Mouse (Mus musculus): Measurements from ENCODE around the gene 4933402D24Rik. TPM values are rescaled to one million over a fixed set of nuclear protein-coding genes. Genes with fewer than 3 reads are reported as not detected.
A peak's percentile ranks its signal among the peaks of the same experiment; 100 is the strongest.

4933402D24Rik gene
- total and polyA plus RNA-seq, 3 experiments, result not detected

- Histone ChIP-seq H3K27ac (no peak overlapping the region), H3K4me3 (no peak overlapping the region), H3K4me1 (ENCODE audit: control insufficient read depth, insufficient read depth, low read length) (no peaks in the 10 kb centered on the region), H3K79me2 (replicated peaks; ENCODE audit: control insufficient read depth, insufficient read depth, low read length) (no peaks in the 10 kb centered on the region), H3K36me3 (ENCODE audit: control insufficient read depth, insufficient read depth, low read length) (no peaks in the 10 kb centered on the region), H3K27me3 (ENCODE audit: control insufficient read depth, insufficient read depth, low read length) (no peaks in the 10 kb centered on the region), H3K9ac (ENCODE audit: low read depth, low read length) (no peak overlapping the region)
- WGBS, result 80% methylated on average over 7 of the region's 7 CpGs
- TF ChIP-seq CTCF (IDR thresholded peaks at IDR 0.05), result no peak
- no peak for TF ChIP-seq EP300 (IDR thresholded peaks at IDR 0.05; ENCODE audit: insufficient read depth, low read depth, low read length)
- no peak for TF ChIP-seq POLR2A (IDR thresholded peaks at IDR 0.05; ENCODE audit: insufficient read depth, low read depth, low read length)
- no peak for DNase-seq
- intact Hi-C loops (cut with DNase I), result no loop called here
Observed at GRCm38 (mm10) chr1:63770309-63770708, 1.2 kb upstream of the 4933402D24Rik start.

GRCm38 (mm10) chr1:63768112-63768511 is 955 bp downstream of the 4933402D24Rik start:
- no peaks in the 10 kb centered on the region for H3K27me3 ChIP-seq (ENCODE audit: control insufficient read depth, insufficient read depth, low read length)
- intact Hi-C loops (cut with DNase I), result loop anchor here (5.0 to 10.0 kb wide), 2 partner anchors 169 to 357 kb away; partner anchors contain the start of gene Klf7
- TF ChIP-seq POLR2A (IDR thresholded peaks at IDR 0.05; ENCODE audit: insufficient read depth, low read depth, low read length) (no peak), EP300 (IDR thresholded peaks at IDR 0.05; ENCODE audit: insufficient read depth, low read depth, low read length) (no peak), CTCF (IDR thresholded peaks at IDR 0.05) (no peak)
- no peak overlapping the region for H3K27ac ChIP-seq
- H3K36me3 ChIP-seq (ENCODE audit: control insufficient read depth, insufficient read depth, low read length), result no peaks in the 10 kb centered on the region
- DNase-seq, result no peak
- WGBS, result 23% methylated on average over 8 of the region's 8 CpGs
- no peak overlapping the region for H3K9ac ChIP-seq (ENCODE audit: low read depth, low read length)
- H3K4me1 ChIP-seq (ENCODE audit: control insufficient read depth, insufficient read depth, low read length), result no peaks in the 10 kb centered on the region
- H3K4me3 ChIP-seq, result no peak overlapping the region
- no peaks in the 10 kb centered on the region for H3K79me2 ChIP-seq (replicated peaks; ENCODE audit: control insufficient read depth, insufficient read depth, low read length)

DNA sequence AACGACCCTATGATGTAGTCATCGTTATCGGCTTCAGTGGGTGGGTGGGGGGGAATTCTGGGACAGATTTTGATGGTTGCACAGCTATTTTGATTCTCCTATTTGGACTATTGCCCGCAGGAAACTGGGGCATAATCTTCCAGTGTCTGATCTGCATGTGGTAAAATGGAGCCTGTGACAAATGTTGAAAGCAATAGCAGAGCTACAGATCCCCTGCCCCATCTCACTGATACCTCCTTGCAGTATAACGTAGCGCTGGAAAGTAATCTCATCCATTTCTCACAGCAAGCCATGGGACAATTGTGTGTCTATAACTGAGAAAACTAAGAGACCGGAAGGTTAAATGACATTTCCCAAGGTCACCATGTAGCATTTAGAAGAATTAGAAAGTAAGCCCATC is 4.7 kb downstream of the 4933402D24Rik start:
- H3K27ac ChIP-seq, result no peak overlapping the region
- no peaks in the 10 kb centered on the region; the same call in 1 of the 2 replicates for H3K4me1 ChIP-seq (ENCODE audit: control insufficient read depth, insufficient read depth, low read length)
- no peaks in the 10 kb centered on the region for H3K79me2 ChIP-seq (replicated peaks; ENCODE audit: control insufficient read depth, insufficient read depth, low read length)
- no peaks in the 10 kb centered on the region for H3K27me3 ChIP-seq (ENCODE audit: control insufficient read depth, insufficient read depth, low read length)
- intact Hi-C loops (cut with DNase I), result loop anchor here (10.0 kb wide), 1 partner anchor 360 kb away; the partner anchor contains the start of gene Klf7
- DNase-seq, result no peak
- no peak overlapping the region for H3K4me3 ChIP-seq
- TF ChIP-seq CTCF (IDR thresholded peaks at IDR 0.05) (no peak), POLR2A (IDR thresholded peaks at IDR 0.05; ENCODE audit: insufficient read depth, low read depth, low read length) (no peak), EP300 (IDR thresholded peaks at IDR 0.05; ENCODE audit: insufficient read depth, low read depth, low read length) (no peak)
- H3K36me3 ChIP-seq (ENCODE audit: control insufficient read depth, insufficient read depth, low read length), result no peaks in the 10 kb centered on the region
- WGBS, result 73% methylated on average over 7 of the region's 7 CpGs
- no peak overlapping the region for H3K9ac ChIP-seq (ENCODE audit: low read depth, low read length)

DNA sequence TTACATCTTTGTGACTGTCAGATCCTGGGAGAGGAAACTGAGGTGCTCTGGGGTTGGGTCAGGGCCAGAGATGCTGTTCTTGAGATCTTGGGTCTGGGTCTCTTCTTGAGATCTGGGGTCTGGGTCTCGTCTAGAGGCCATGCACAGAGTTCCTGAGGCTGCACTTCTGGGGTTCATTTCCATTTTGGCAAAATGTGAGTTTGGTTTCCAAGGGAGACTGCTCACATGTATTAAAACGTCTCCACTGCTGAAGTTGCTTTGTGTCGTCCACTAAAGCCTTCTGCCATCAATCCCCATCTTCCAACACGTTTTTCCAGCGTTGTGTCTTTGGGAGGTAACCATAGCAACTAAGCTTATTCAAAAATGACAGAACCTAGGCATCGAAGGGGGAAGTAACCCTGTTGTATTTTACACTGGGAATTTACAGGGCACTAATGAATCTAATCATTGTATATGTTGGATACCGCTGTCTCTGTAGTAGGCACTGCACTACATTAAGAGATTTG is 5.1 kb downstream of the 4933402D24Rik start:
- H3K9ac ChIP-seq (ENCODE audit: low read depth, low read length), result no peak overlapping the region
- no peak for DNase-seq
- no peaks in the 10 kb centered on the region for H3K79me2 ChIP-seq (replicated peaks; ENCODE audit: control insufficient read depth, insufficient read depth, low read length)
- TF ChIP-seq CTCF (IDR thresholded peaks at IDR 0.05) (no peak), EP300 (IDR thresholded peaks at IDR 0.05; ENCODE audit: insufficient read depth, low read depth, low read length) (no peak), POLR2A (IDR thresholded peaks at IDR 0.05; ENCODE audit: insufficient read depth, low read depth, low read length) (no peak)
- H3K27me3 ChIP-seq (ENCODE audit: control insufficient read depth, insufficient read depth, low read length), result no peaks in the 10 kb centered on the region
- H3K4me3 ChIP-seq, result no peak overlapping the region
- intact Hi-C loops (cut with DNase I), result loop anchor here (1.0 to 10.0 kb wide), 2 partner anchors 361 to 684 kb away; partner anchors contain the start of gene Klf7
- no peaks in the 10 kb centered on the region; the same call in 1 of the 2 replicates for H3K4me1 ChIP-seq (ENCODE audit: control insufficient read depth, insufficient read depth, low read length)
- H3K36me3 ChIP-seq (ENCODE audit: control insufficient read depth, insufficient read depth, low read length), result no peaks in the 10 kb centered on the region
- H3K27ac ChIP-seq, result no peak overlapping the region; the same call in 1 of the 2 replicates
- 59% methylated on average over 7 of the region's 7 CpGs for WGBS

- peak; percentile 70 for TF ChIP-seq CTCF (IDR thresholded peaks at IDR 0.05)
- no peak for TF ChIP-seq EP300 (IDR thresholded peaks at IDR 0.05; ENCODE audit: insufficient read depth, low read depth, low read length)
- WGBS, result 13% methylated on average over 3 of the region's 3 CpGs
- H3K79me2 ChIP-seq (replicated peaks; ENCODE audit: control insufficient read depth, insufficient read depth, low read length), result no peaks in the 10 kb centered on the region
- no peaks in the 10 kb centered on the region; the same call in 1 of the 2 replicates for H3K4me1 ChIP-seq (ENCODE audit: control insufficient read depth, insufficient read depth, low read length)
- DNase-seq, result peak; percentile 20 to 25
- no peaks in the 10 kb centered on the region for H3K36me3 ChIP-seq (ENCODE audit: control insufficient read depth, insufficient read depth, low read length)
- no peaks in the 10 kb centered on the region for H3K27me3 ChIP-seq (ENCODE audit: control insufficient read depth, insufficient read depth, low read length)
- intact Hi-C loops (cut with DNase I), result loop anchor here (1.0 to 10.0 kb wide), 2 partner anchors 362 to 685 kb away; partner anchors contain the start of gene Klf7
- no peak overlapping the region; the same call in 1 of the 2 replicates for H3K27ac ChIP-seq
- no peak overlapping the region for H3K9ac ChIP-seq (ENCODE audit: low read depth, low read length)
- H3K4me3 ChIP-seq, result no peak overlapping the region
Observed at GRCm38 (mm10) chr1:63763212-63763694, 5.8 kb downstream of the 4933402D24Rik start.

DNA sequence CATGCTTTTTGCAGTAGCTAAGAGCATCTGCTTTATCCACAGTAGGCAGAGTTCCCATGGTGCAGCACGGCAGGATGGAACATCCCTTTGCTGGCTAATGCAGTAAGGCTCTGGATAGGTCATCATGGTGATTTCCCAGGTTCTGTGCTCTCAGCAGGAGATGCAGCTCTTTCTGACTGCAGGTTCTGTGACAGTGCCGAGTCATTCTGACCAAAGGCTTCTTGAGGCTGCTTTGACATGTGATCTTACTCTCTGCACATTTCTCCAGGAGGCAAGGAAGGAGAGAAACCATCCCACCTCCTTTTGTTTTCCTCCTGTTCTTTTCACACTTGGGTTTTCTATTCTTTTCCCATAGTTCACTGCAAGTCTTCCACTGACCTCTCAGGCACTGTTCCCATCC is 13.1 kb downstream of the 4933402D24Rik start:
- H3K4me1 ChIP-seq (ENCODE audit: control insufficient read depth, insufficient read depth, low read length), result no peaks in the 10 kb centered on the region
- DNase-seq, result no peak
- no peaks in the 10 kb centered on the region for H3K27me3 ChIP-seq (ENCODE audit: control insufficient read depth, insufficient read depth, low read length)
- H3K36me3 ChIP-seq (ENCODE audit: control insufficient read depth, insufficient read depth, low read length), result no peaks in the 10 kb centered on the region
- 53% methylated on average over 2 of the region's 2 CpGs for WGBS
- H3K9ac ChIP-seq (ENCODE audit: low read depth, low read length), result no peak overlapping the region
- H3K79me2 ChIP-seq (replicated peaks; ENCODE audit: control insufficient read depth, insufficient read depth, low read length), result no peaks in the 10 kb centered on the region
- no peak overlapping the region for H3K27ac ChIP-seq
- intact Hi-C loops (cut with DNase I), result no loop called here
- no peak overlapping the region for H3K4me3 ChIP-seq
- TF ChIP-seq CTCF (IDR thresholded peaks at IDR 0.05) (no peak), POLR2A (IDR thresholded peaks at IDR 0.05; ENCODE audit: insufficient read depth, low read depth, low read length) (no peak), EP300 (IDR thresholded peaks at IDR 0.05; ENCODE audit: insufficient read depth, low read depth, low read length) (no peak)

All from heart, adult 2 months (tissue).